Mouse (Mus musculus): ENCODE data around the gene Magea8. TPM values are rescaled to one million over a fixed set of nuclear protein-coding genes. Genes with fewer than 3 reads are reported as not detected.

Magea8 gene
- polyA plus RNA-seq (2012), result not detected in 2 replicates

DNA sequence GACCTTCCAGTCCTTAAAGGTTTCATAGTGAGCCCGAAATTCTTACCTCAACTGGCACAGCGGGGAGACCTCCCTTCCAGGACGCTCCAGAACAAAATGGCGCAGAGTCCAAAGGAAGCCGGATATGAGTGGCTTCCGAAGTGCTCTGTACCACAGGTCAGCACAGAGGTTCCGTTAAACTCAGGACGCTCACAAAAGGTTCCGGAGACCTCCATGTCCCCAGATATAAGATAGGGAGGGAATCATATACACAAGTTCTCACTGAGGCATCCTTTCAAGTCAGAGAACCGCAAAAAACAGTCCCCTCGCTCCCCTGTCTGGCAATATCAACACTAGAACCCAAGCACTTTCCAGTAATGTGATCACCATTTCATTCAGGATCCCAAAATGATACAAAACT is at the start of gene Magea8:
Gene Magea8, minus strand, starts transcription at position 101 of the 400 bp plus-strand sequence.

DNA sequence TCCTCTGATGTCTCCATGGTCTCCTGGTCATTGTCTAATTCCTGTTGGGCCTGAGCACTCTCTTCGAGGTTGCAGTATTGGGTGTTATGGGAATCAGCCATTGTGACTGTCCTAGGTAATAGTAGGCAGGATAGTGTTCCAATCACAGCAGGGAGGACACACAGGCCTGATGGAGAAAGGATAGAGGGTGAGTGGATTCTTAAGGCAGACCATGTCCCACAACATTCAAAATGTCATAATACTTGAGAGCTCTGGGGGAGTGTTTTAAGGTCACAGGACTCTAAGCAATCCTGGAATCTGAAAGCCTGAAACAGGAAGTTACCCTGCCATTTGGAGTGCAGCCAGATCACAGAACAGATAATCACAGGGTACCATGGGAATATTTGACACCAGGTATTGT is 46.2 kb downstream of the Magea8 start, which contains the start of gene Magea3:
Gene Magea3, minus strand, starts transcription at position 101 of the 400 bp plus-strand sequence.

DNA sequence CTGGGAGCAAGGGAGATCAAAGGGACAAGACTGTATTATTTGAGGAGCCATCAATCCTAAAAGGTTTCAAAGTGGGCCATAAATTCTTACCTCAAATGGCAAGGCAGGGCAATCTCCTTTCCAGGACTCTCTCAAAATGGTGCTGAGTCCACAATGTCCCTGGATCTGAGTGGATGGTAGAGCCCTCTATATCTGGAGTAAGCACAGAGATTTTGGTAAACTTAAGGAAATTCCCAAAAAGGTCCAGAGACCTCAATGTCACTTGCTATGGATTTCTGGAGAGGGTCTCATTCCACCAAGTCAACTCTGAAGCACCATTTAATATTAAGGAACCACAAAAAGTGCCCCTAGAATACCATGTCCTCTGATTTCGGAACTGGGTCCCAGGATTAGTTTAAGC is 59.8 kb downstream of the Magea8 start, which contains the start of gene Magea6:
Gene Magea6, minus strand, starts transcription at position 101 of the 400 bp plus-strand sequence.

Other genes with a start within 250 kb of the Magea8 start
- not detected in 2 replicates for gene Cldn34b1, start 105.6 kb downstream of the Magea8 start, polyA plus RNA-seq (2012)
- gene Magea6, start 59.9 kb downstream of the Magea8 start, polyA plus RNA-seq (2012), result not detected in 2 replicates
- gene Magea3, start 46.3 kb downstream of the Magea8 start, polyA plus RNA-seq (2012), result not detected in 2 replicates
- gene Magea5, start 67.3 kb upstream of the Magea8 start, polyA plus RNA-seq (2012), result not detected in 2 replicates
- not detected in 2 replicates for gene Magea1, start 93.9 kb upstream of the Magea8 start, polyA plus RNA-seq (2012)
- gene Magea2, start 97.8 kb upstream of the Magea8 start, polyA plus RNA-seq (2012), result not detected in 2 replicates
- 0.06 TPM in 1 of 2 replicates, not detected in the other for gene Cldn34b2, start 132.6 kb upstream of the Magea8 start, polyA plus RNA-seq (2012)
- 49.9 and 66.5 TPM in 2 replicates for gene Sat1, start 220.6 kb upstream of the Magea8 start, polyA plus RNA-seq (2012)